Mouse (Mus musculus) MEL (cell line): Measurements from ENCODE around the gene Lat2.

Source experiments
- CTCF ChIP-seq, 3 experiments: IDR thresholded peaks in 2 of 3; conservative IDR thresholded peaks in 1 of 3; 2 replicates each; pipeline ENCODE4 v1.5.1; 2011 to 2012; ENCODE audit warnings: low read length in 3 of 3, low read depth in 2 of 3, mild to moderate bottlenecking in 2 of 3, improper control_type of control experiment in 1 of 3, inconsistent platforms in 1 of 3, mixed read lengths in 1 of 3, moderate library complexity in 1 of 3; ENCODE audit not compliant: control insufficient read depth in 1 of 3, insufficient read depth in 1 of 3, poor library complexity in 1 of 3, severe bottlenecking in 1 of 3
- E2F4 ChIP-seq: IDR thresholded peaks from 2 replicates; pipeline ENCODE4 v1.6.1; 2011; ENCODE audit warnings: low read depth, low read length, improper control_type of control experiment, borderline replicate concordance
- ELF1 ChIP-seq: IDR thresholded peaks from 2 replicates; pipeline ENCODE4 v1.6.1; 2014; ENCODE audit warnings: low read depth, mild to moderate bottlenecking, inconsistent platforms, low read length, improper control_type of control experiment, moderate library complexity
- ETS1 ChIP-seq: IDR thresholded peaks from 2 replicates; pipeline ENCODE4 v1.6.1; 2012; ENCODE audit warnings: low read depth, mild to moderate bottlenecking, inconsistent platforms, low read length, improper control_type of control experiment, moderate library complexity
- GABPA ChIP-seq: IDR thresholded peaks from 2 replicates; pipeline ENCODE4 v1.6.1; 2012; ENCODE audit warnings: low read depth, mild to moderate bottlenecking, inconsistent platforms, low read length, improper control_type of control experiment, moderate library complexity
- POLR2A ChIP-seq, 2 experiments: IDR thresholded peaks; 2 replicates each; pipeline ENCODE4 v1.6.1; 2011 to 2012; ENCODE audit warnings: low read length in 2 of 2, mild to moderate bottlenecking in 2 of 2, control low read depth in 1 of 2, improper control_type of control experiment in 1 of 2, low read depth in 1 of 2, moderate library complexity in 1 of 2; ENCODE audit not compliant: control insufficient read depth in 1 of 2, insufficient read depth in 1 of 2, poor library complexity in 1 of 2
- SMC3 ChIP-seq: IDR thresholded peaks from 2 replicates; pipeline ENCODE4 v1.6.1; 2011; ENCODE audit warnings: low read depth, low read length, improper control_type of control experiment
- TCF12 ChIP-seq: IDR thresholded peaks from 2 replicates; pipeline ENCODE4 v1.6.1; 2014; ENCODE audit warnings: low read depth, mild to moderate bottlenecking, inconsistent platforms, low read length, improper control_type of control experiment, moderate library complexity
- UBTF ChIP-seq: IDR thresholded peaks from 2 replicates; pipeline ENCODE4 v1.6.1; 2012; ENCODE audit warnings: low read depth, mild to moderate bottlenecking, inconsistent platforms, low read length, improper control_type of control experiment, moderate library complexity, borderline replicate concordance; ENCODE audit not compliant: insufficient read depth

GRCm38 (mm10) chr5:134583884-134584213, 31.0 kb downstream of the Lat2 start:
- peak in 1 of 2 experiments; percentile 56; a peak in 2 of 4 replicates for TF ChIP-seq POLR2A (IDR thresholded peaks at IDR 0.05; ENCODE audit: control insufficient read depth in 1 of 2, insufficient read depth in 1 of 2, low read depth in 1 of 2, low read length in 2 of 2, poor library complexity in 1 of 2)
- no peak for TF ChIP-seq E2F4
- no peak for TF ChIP-seq CTCF (IDR thresholded peaks at IDR 0.05 in 2 of 3, conservative IDR thresholded peaks at IDR 0.05 in 1 of 3; ENCODE audit: control insufficient read depth in 1 of 3, insufficient read depth in 1 of 3, low read depth in 2 of 3, low read length in 3 of 3, poor library complexity in 1 of 3, severe bottlenecking in 1 of 3)
- TF ChIP-seq UBTF: no peak
- TF ChIP-seq TCF12: peak; percentile 86
- TF ChIP-seq SMC3: no peak
- no peak for TF ChIP-seq GABPA
- TF ChIP-seq ETS1: peak; percentile 83
- no peak for TF ChIP-seq ELF1
